Mouse (Mus musculus): ENCODE results near the gene Gabarapl2. TPM values are rescaled to one million over a fixed set of nuclear protein-coding genes. Genes with fewer than 3 reads are reported as not detected.

Gabarapl2 gene
- polyA plus RNA-seq, 1 experiment from 2014 or later, result 167 TPM

- Histone ChIP-seq H3K4me2 (peak overlapping the region; percentile 47), H3K36me3 (peaks cover under 1% of the 10 kb centered on the region; the same call in 1 of the 2 replicates), H3K27ac (peak overlapping the region; percentile 48; the same call in 1 of the 2 replicates), H3K9me3 (no peaks in the 10 kb centered on the region), H3K4me1 (peaks cover 38% of the 10 kb centered on the region), H3K27me3 (peaks cover 21% of the 10 kb centered on the region), H3K4me3 (peak overlapping the region; percentile 9; the same call in 1 of the 2 replicates), H3K9ac (peak overlapping the region; percentile 32; the same call in 1 of the 2 replicates)
- ATAC-seq (ENCODE audit: insufficient number of reproducible peaks, insufficient read depth, low FRiP score, low TSS enrichment, low read depth), result 0 out of 2 replicates have a peak, but pooled peaks have one; percentile 29
- 23% methylated on average over 12 of the region's 12 CpGs for WGBS
These were observed 27.6 kb upstream of the Gabarapl2 start for GRCm38 (mm10) chr8:111912860-111913432.

- Histone ChIP-seq H3K4me2 (no peak overlapping the region), H3K4me3 (no peak overlapping the region), H3K9me3 (no peaks in the 10 kb centered on the region), H3K4me1 (peaks cover 4% of the 10 kb centered on the region), H3K27me3 (no peaks in the 10 kb centered on the region), H3K9ac (no peak overlapping the region), H3K36me3 (peaks cover 10% of the 10 kb centered on the region), H3K27ac (no peak overlapping the region)
- WGBS, result 84% methylated on average over 2 of the region's 2 CpGs
- ATAC-seq (ENCODE audit: insufficient number of reproducible peaks, insufficient read depth, low FRiP score, low TSS enrichment, low read depth), result no peak
These were observed 20.8 kb upstream of the Gabarapl2 start for GRCm38 (mm10) chr8:111919663-111920062.

- H3K36me3 ChIP-seq, result peaks cover 10% of the 10 kb centered on the region
- no peak overlapping the region for H3K9ac ChIP-seq
- ATAC-seq (ENCODE audit: insufficient number of reproducible peaks, insufficient read depth, low FRiP score, low TSS enrichment, low read depth), result no peak
- no peak overlapping the region for H3K4me2 ChIP-seq
- no peaks in the 10 kb centered on the region for H3K27me3 ChIP-seq
- no peak overlapping the region for H3K27ac ChIP-seq
- WGBS, result 80% methylated on average over 4 of the region's 4 CpGs
- no peaks in the 10 kb centered on the region for H3K4me1 ChIP-seq
- no peaks in the 10 kb centered on the region for H3K9me3 ChIP-seq
- no peak overlapping the region for H3K4me3 ChIP-seq
These were observed 19.5 kb upstream of the Gabarapl2 start for GRCm38 (mm10) chr8:111920971-111921370.

GRCm38 (mm10) chr8:111923383-111923804 is 17.1 kb upstream of the Gabarapl2 start:
- 27% methylated on average over 10 of the region's 10 CpGs for WGBS

GRCm38 (mm10) chr8:111924976-111925375 is 15.5 kb upstream of the Gabarapl2 start:
- H3K4me3 ChIP-seq, result no peak overlapping the region
- no peaks in the 10 kb centered on the region for H3K9me3 ChIP-seq
- WGBS, result 76% methylated on average over 7 of the region's 7 CpGs
- no peak overlapping the region for H3K9ac ChIP-seq
- no peaks in the 10 kb centered on the region for H3K36me3 ChIP-seq
- ATAC-seq (ENCODE audit: insufficient number of reproducible peaks, insufficient read depth, low FRiP score, low TSS enrichment, low read depth), result no peak
- H3K27me3 ChIP-seq, result no peaks in the 10 kb centered on the region
- H3K4me2 ChIP-seq, result no peak overlapping the region
- H3K27ac ChIP-seq, result no peak overlapping the region
- no peaks in the 10 kb centered on the region for H3K4me1 ChIP-seq

More at GRCm38 (mm10) chr8:111923383-111923804, 17.1 kb upstream of the Gabarapl2 start:
- Histone ChIP-seq H3K36me3 (peaks cover 5% of the 10 kb centered on the region), H3K27me3 (no peaks in the 10 kb centered on the region), H3K9me3 (no peaks in the 10 kb centered on the region), H3K9ac (no peak overlapping the region), H3K4me2 (no peak overlapping the region), H3K4me1 (no peaks in the 10 kb centered on the region), H3K27ac (no peak overlapping the region), H3K4me3 (no peak overlapping the region)
- ATAC-seq (ENCODE audit: insufficient number of reproducible peaks, insufficient read depth, low FRiP score, low TSS enrichment, low read depth), result no peak

- Histone ChIP-seq H3K9me3 (no peaks in the 10 kb centered on the region), H3K4me2 (no peak overlapping the region), H3K27me3 (no peaks in the 10 kb centered on the region), H3K36me3 (no peaks in the 10 kb centered on the region), H3K27ac (no peak overlapping the region), H3K4me3 (no peak overlapping the region), H3K9ac (no peak overlapping the region), H3K4me1 (peaks cover 21% of the 10 kb centered on the region)
- 77% methylated on average over 8 of the region's 8 CpGs for WGBS
- ATAC-seq (ENCODE audit: insufficient number of reproducible peaks, insufficient read depth, low FRiP score, low TSS enrichment, low read depth), result no peak
These were observed 10.7 kb upstream of the Gabarapl2 start for GRCm38 (mm10) chr8:111929648-111930344.

- H3K36me3 ChIP-seq, result no peaks in the 10 kb centered on the region
- H3K9me3 ChIP-seq, result no peaks in the 10 kb centered on the region
- WGBS, result 54% methylated on average over 16 of the region's 16 CpGs
- no peak overlapping the region for H3K9ac ChIP-seq
- peak overlapping the region; percentile 96; the same call in 1 of the 2 replicates for H3K4me2 ChIP-seq
- no peak overlapping the region for H3K4me3 ChIP-seq
- H3K4me1 ChIP-seq, result peaks cover 21% of the 10 kb centered on the region
- peak overlapping the region; percentile 34; the same call in 1 of the 2 replicates for H3K27ac ChIP-seq
- no peak for ATAC-seq (ENCODE audit: insufficient number of reproducible peaks, insufficient read depth, low FRiP score, low TSS enrichment, low read depth)
- H3K27me3 ChIP-seq, result no peaks in the 10 kb centered on the region
These were observed 8.8 kb upstream of the Gabarapl2 start for GRCm38 (mm10) chr8:111931721-111932120.

- Histone ChIP-seq H3K27me3 (no peaks in the 10 kb centered on the region), H3K4me3 (peak overlapping the region; percentile 76), H3K4me1 (peaks cover 21% of the 10 kb centered on the region), H3K9me3 (no peaks in the 10 kb centered on the region), H3K4me2 (peak overlapping the region; percentile 96), H3K27ac (peak overlapping the region; percentile 81), H3K9ac (peak overlapping the region; percentile 85), H3K36me3 (no peaks in the 10 kb centered on the region)
- WGBS, result 31% methylated on average over 19 of the region's 19 CpGs
- no peak for ATAC-seq (ENCODE audit: insufficient number of reproducible peaks, insufficient read depth, low FRiP score, low TSS enrichment, low read depth)
These were observed 7.7 kb upstream of the Gabarapl2 start for GRCm38 (mm10) chr8:111932580-111933336.

- no peaks in the 10 kb centered on the region for H3K9me3 ChIP-seq
- peak within 1 kb of the TSS; percentile 96 for H3K4me2 ChIP-seq
- H3K27me3 ChIP-seq, result no peaks in the 10 kb centered on the region
- H3K4me1 ChIP-seq, result peaks cover 21% of the 10 kb centered on the region
- no peaks in the 10 kb centered on the region for H3K36me3 ChIP-seq
- H3K27ac ChIP-seq, result peak within 1 kb of the TSS; percentile 81
- H3K4me3 ChIP-seq, result peak within 1 kb of the TSS; percentile 76
- 1% methylated on average over 53 of the region's 53 CpGs for WGBS
- ATAC-seq (ENCODE audit: insufficient number of reproducible peaks, insufficient read depth, low FRiP score, low TSS enrichment, low read depth), result peak; percentile 98
- peak within 1 kb of the TSS; percentile 85 for H3K9ac ChIP-seq
These were observed 7.0 kb upstream of the Gabarapl2 start, which contains the start of gene Tmem231 for GRCm38 (mm10) chr8:111933348-111934076. Tmem231 (minus strand) TSS chr8:111933881.

- Histone ChIP-seq H3K9me3 (no peaks in the 10 kb centered on the region), H3K4me2 (peak overlapping the region; percentile 96), H3K4me1 (peaks cover 21% of the 10 kb centered on the region), H3K36me3 (no peaks in the 10 kb centered on the region), H3K27me3 (no peaks in the 10 kb centered on the region), H3K9ac (no peak overlapping the region), H3K27ac (no peak overlapping the region), H3K4me3 (no peak overlapping the region)
- no peak for ATAC-seq (ENCODE audit: insufficient number of reproducible peaks, insufficient read depth, low FRiP score, low TSS enrichment, low read depth)
- 83% methylated on average over 2 of the region's 2 CpGs for WGBS
These were observed 6.3 kb upstream of the Gabarapl2 start for GRCm38 (mm10) chr8:111934201-111934600.

GRCm38 (mm10) chr8:111937184-111937583 is 3.3 kb upstream of the Gabarapl2 start:
- Histone ChIP-seq H3K4me1 (peaks cover 32% of the 10 kb centered on the region), H3K4me2 (no peak overlapping the region), H3K9ac (no peak overlapping the region), H3K27me3 (no peaks in the 10 kb centered on the region), H3K4me3 (no peak overlapping the region), H3K27ac (no peak overlapping the region), H3K9me3 (no peaks in the 10 kb centered on the region), H3K36me3 (peaks cover 3% of the 10 kb centered on the region; the same call in 1 of the 2 replicates)
- 69% methylated on average over 3 of the region's 3 CpGs for WGBS
- ATAC-seq (ENCODE audit: insufficient number of reproducible peaks, insufficient read depth, low FRiP score, low TSS enrichment, low read depth), result no peak
